ENCODE assay signal across 14 mouse cellular contexts in genomic region chr4:56305664-56306330, GRCm38 (mm10).
DNase-seq lines count a peak whose midpoint lies in the region; ATAC-seq and TF ChIP-seq lines count a peak whose summit lies in the region.
"Had no signal": no experiment of that assay in that cellular context is flagged by ENCODE, and none has a peak within 500 bp of the region (broad histone marks: within the 10 kb centered on the region; RNA-seq: fewer than 3 reads in every experiment).

No protein-coding gene starts in this region.

- H3K27me3 ChIP-seq in heart, postnatal 0 days (ENCODE audit: control insufficient read depth, insufficient read depth, low read length) = no peaks in the 10 kb centered on the region
- H3K27me3 ChIP-seq: liver, embryonic 13.5 days; stomach, embryonic 15.5 days had no signal

- DNase-seq in heart, postnatal 0 days (ENCODE audit: low spot score) = peak; percentile 24
- no peak for DNase-seq in heart, adult 8-10 months (ENCODE audit: low spot score)
- peak; percentile 87 for DNase-seq in 3T3-L1 (ENCODE audit: low read depth, low spot score)
- DNase-seq in Muller cell, postnatal 12 days (ENCODE audit: inconsistent ontology term) = peak; percentile 84
- DNase-seq in lung, postnatal 14 days = peak; percentile 14
- DNase-seq in layer of hippocampus, adult 9-11 months = no peak
- no peak for DNase-seq in left cerebral cortex, adult 11 months (ENCODE audit: low spot score)
- DNase-seq: adrenal gland, postnatal 36 days; kidney, postnatal 4 days; liver, embryonic 13.5 days had no signal

- H3K27ac ChIP-seq in heart, postnatal 0 days (ENCODE audit: low read depth) = no peak overlapping the region
- H3K27ac ChIP-seq: heart, adult 2 months; hindbrain, postnatal 0 days; liver, embryonic 13.5 days; stomach, embryonic 15.5 days had no signal

- H3K36me3 ChIP-seq in heart, postnatal 0 days (replicated peaks; ENCODE audit: control insufficient read depth, insufficient read depth, low read length) = no peaks in the 10 kb centered on the region
- H3K36me3 ChIP-seq: liver, embryonic 13.5 days; stomach, embryonic 15.5 days had no signal

- H3K4me2 ChIP-seq in heart, postnatal 0 days (ENCODE audit: low read depth, low read length) = no peak overlapping the region
- H3K4me2 ChIP-seq: liver, embryonic 13.5 days; stomach, embryonic 15.5 days had no signal

- no peak overlapping the region for H3K4me3 ChIP-seq in heart, postnatal 0 days (ENCODE audit: low read depth, low read length)
- H3K4me3 ChIP-seq: erythroblast, embryonic 14.5 days; heart, adult 2 months; liver, embryonic 13.5 days; stomach, embryonic 15.5 days had no signal

- peak; percentile 53; the same call in 1 of the 2 replicates for ATAC-seq in heart, postnatal 0 days (ENCODE audit: insufficient read depth, low read depth)
- ATAC-seq: hindbrain, postnatal 0 days had no signal

- no peak overlapping the region for H3K9ac ChIP-seq in heart, postnatal 0 days (replicated peaks; ENCODE audit: low read depth, low read length)
- H3K9ac ChIP-seq: liver, embryonic 13.5 days; stomach, embryonic 15.5 days had no signal

- no peaks in the 10 kb centered on the region for H3K9me3 ChIP-seq in heart, postnatal 0 days (replicated peaks; ENCODE audit: control insufficient read depth, low read length)
- H3K9me3 ChIP-seq: liver, embryonic 13.5 days; stomach, embryonic 15.5 days had no signal

- TF ChIP-seq CTCF in heart, postnatal 0 days (IDR thresholded peaks at IDR 0.05; ENCODE audit: low read depth) = no peak

- no peak for TF ChIP-seq EP300 in heart, postnatal 0 days (IDR thresholded peaks at IDR 0.05; ENCODE audit: low read depth)

- peaks cover 18% of the 10 kb centered on the region; the same call in 1 of the 2 replicates for H3K4me1 ChIP-seq in heart, postnatal 0 days (ENCODE audit: control insufficient read depth, insufficient read depth)
- H3K4me1 ChIP-seq: liver, embryonic 13.5 days; stomach, embryonic 15.5 days had no signal

- 16% methylated on average over 6 of the region's 6 CpGs for WGBS in heart, postnatal 0 days

Comparison
In these comparisons a context has a peak if more than half of its experiments do, and no peak if none do; other contexts are left out.
1. DNase-seq: peak in heart, postnatal 0 days (single experiment), 3T3-L1 (single experiment), Muller cell, postnatal 12 days (single experiment) and lung, postnatal 14 days (single experiment); none in heart, adult 8-10 months (single experiment), layer of hippocampus, adult 9-11 months (single experiment) and left cerebral cortex, adult 11 months (single experiment).